Mouse (Mus musculus) kidney, embryonic 14.5 days (tissue): ENCODE measurements around the gene Ugt1a2. TPM values are rescaled to one million over a fixed set of nuclear protein-coding genes. Genes with fewer than 3 reads are reported as not detected.

Source experiments
- ATAC-seq: fragments of 200-750 bp; cut with Nextera tagmentation; 2 replicates; pipeline ENCODE4 v1.8.0; 2017; ENCODE audit warnings: moderate number of reproducible peaks, mild to moderate bottlenecking, moderate TSS enrichment, moderate library complexity; ENCODE audit not compliant: low FRiP score, low TSS enrichment
- H3K27ac ChIP-seq: fragments of 300-500 bp; sonication (generic); 2 replicates; pipeline ENCODE4 v1.5.1; 2014; ENCODE audit warnings: low read depth, mild to moderate bottlenecking, low read length, moderate library complexity, mixed read lengths
- H3K27me3 ChIP-seq: fragments of 300-500 bp; sonication (generic); 2 replicates; pipeline ENCODE4 v1.6.1; 2014; ENCODE audit warnings: mild to moderate bottlenecking, low read length; ENCODE audit not compliant: control insufficient read depth, insufficient read depth
- H3K36me3 ChIP-seq: fragments of 300-500 bp; sonication (generic); 2 replicates; pipeline ENCODE4 v1.6.1; 2014; ENCODE audit warnings: low read length, mixed read lengths; ENCODE audit not compliant: control insufficient read depth, insufficient read depth
- H3K4me1 ChIP-seq: fragments of 300-500 bp; sonication (generic); 2 replicates; pipeline ENCODE4 v1.6.1; 2014; ENCODE audit warnings: low read length, mixed read lengths; ENCODE audit not compliant: control insufficient read depth, insufficient read depth
- H3K4me2 ChIP-seq: fragments of 300-500 bp; sonication (generic); replicated peaks from 2 replicates; pipeline ENCODE4 v1.6.1; 2014; ENCODE audit warnings: low read depth, mild to moderate bottlenecking, low read length
- H3K4me3 ChIP-seq: fragments of 300-500 bp; sonication (generic); 2 replicates; pipeline ENCODE4 v1.5.1; 2014; ENCODE audit warnings: mild to moderate bottlenecking, low read length
- H3K9ac ChIP-seq: fragments of 300-500 bp; sonication (generic); 2 replicates; pipeline ENCODE4 v1.6.1; 2014; ENCODE audit warnings: low read depth, mild to moderate bottlenecking, low read length, moderate library complexity
- H3K9me3 ChIP-seq: fragments of 300-500 bp; sonication (generic); 2 replicates; pipeline ENCODE4 v1.6.1; 2016; ENCODE audit warnings: low read length; ENCODE audit not compliant: control insufficient read depth
- WGBS: fragments of 180-500 bp; shearing (Covaris S2); extraction: QIAGEN DNeasy Blood & Tissue Kit; methylation state at CpG from one replicate; pipeline ENCODE4 v1.1.7; 2014; 5-methylcytosine and 5-hydroxymethylcytosine counted together
- polyA plus RNA-seq: library from polyadenylated mRNA; unstranded; fragments of >200 nt; fragmentation: Nextera tagmentation; extraction: Ambion mirVana; gene quantifications from 2 replicates; pipeline ENCODE4 v1.2.1, GENCODE M21; 2014

The Ugt1a2 gene
- polyA plus RNA-seq, 1 experiment from 2014 or later, result 7.3 TPM

DNA sequence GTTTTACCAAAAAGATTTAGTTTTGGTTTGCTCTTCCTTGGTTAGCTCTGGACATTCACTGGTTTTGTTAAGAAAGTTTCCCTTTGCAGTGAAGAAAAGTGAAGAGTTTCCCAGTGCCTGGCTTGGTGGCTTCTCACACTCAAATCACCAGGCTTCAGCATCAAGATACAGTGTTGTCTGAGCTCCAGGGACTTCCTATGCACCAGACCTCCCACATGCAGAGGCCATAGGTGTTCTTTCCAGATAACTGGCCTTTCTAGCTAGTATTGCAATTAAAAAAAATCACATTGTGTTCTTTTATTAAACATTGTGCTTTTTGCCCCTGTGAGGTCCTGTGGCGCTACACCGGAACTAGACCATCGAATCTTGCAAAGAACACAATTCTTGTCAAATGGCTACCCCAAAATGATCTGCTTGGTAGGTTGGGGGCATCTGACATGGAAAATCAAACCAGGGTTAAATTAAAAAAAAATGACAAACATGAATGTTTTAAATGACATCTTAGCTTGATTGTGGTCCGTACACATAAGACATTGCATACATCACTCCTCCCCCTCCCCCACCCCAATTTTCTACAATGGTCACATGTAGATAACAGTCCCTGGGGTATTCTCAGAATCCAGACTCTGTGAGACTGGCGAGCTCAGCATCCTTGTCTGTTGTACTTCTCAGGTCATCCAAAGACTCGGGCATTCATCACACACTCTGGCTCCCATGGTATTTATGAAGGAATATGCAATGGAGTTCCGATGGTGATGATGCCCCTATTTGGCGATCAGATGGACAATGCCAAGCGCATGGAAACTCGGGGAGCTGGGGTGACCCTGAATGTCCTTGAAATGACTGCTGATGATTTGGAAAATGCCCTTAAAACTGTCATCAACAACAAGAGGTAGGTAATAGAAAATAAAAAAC is 15.3 kb downstream of the Ugt1a2 start:
- H3K4me1 ChIP-seq, result no peaks in the 10 kb centered on the region
- H3K27me3 ChIP-seq, result no peaks in the 10 kb centered on the region
- ATAC-seq, result no peak
- no peak overlapping the region for H3K9ac ChIP-seq
- H3K9me3 ChIP-seq, result peaks cover 60% of the 10 kb centered on the region
- H3K27ac ChIP-seq, result no peak overlapping the region
- H3K4me2 ChIP-seq, result no peak overlapping the region
- no peak overlapping the region for H3K4me3 ChIP-seq
- WGBS, result 73% methylated on average over 10 of the region's 10 CpGs
- no peaks in the 10 kb centered on the region for H3K36me3 ChIP-seq

DNA sequence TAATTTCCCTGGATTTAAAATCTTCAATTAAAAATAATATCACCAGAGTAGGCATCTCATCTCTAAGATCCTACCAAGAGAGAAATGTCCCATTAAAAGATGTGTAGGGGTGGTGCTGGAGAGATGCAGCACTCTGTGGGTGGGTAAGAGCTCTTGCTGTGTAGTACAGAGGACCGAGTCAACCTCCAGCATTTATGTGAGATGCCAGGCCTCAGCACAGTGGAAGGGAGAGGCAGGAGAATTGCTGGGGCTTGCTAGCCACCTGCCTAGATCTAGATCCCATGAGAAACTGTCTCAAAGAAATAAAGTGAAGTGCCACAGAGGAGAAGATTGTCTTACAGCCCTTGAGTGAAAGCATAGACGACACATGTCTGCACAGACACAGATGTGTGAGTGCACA is 16.1 kb downstream of the Ugt1a2 start:
- Histone ChIP-seq H3K36me3 (no peaks in the 10 kb centered on the region), H3K4me1 (no peaks in the 10 kb centered on the region), H3K9ac (no peak overlapping the region), H3K27me3 (no peaks in the 10 kb centered on the region), H3K9me3 (peaks cover 57% of the 10 kb centered on the region), H3K27ac (no peak overlapping the region), H3K4me2 (no peak overlapping the region), H3K4me3 (no peak overlapping the region)
- 60% methylated on average over 2 of the region's 2 CpGs for WGBS
- ATAC-seq, result no peak

- Histone ChIP-seq H3K4me1 (no peaks in the 10 kb centered on the region), H3K4me2 (no peak overlapping the region), H3K27ac (no peak overlapping the region), H3K9ac (no peak overlapping the region), H3K9me3 (peaks cover 53% of the 10 kb centered on the region), H3K27me3 (no peaks in the 10 kb centered on the region), H3K4me3 (no peak overlapping the region), H3K36me3 (no peaks in the 10 kb centered on the region)
- WGBS, result 59% methylated on average over 2 of the region's 2 CpGs
- no peak for ATAC-seq
These were observed 16.7 kb downstream of the Ugt1a2 start for GRCm38 (mm10) chr1:88217144-88217543.

DNA sequence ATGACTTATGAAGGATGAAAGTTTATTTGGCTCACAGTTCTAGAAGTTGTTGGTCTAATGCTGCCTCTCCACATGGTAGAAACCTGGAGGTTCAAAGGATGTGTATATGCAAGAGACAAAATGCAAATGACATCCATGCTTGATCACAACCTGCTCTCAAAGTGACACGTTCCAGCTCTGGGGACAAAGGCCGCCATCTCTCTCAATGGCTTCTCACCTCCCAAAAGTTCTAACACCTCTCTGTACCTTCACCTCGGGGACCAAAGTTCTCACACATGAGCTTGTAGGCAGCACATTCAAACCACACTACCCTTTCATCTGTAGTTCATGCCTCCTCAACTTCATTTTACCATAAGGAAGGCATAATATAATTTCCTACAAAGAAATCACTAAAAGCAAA is 17.2 kb downstream of the Ugt1a2 start:
- no peaks in the 10 kb centered on the region for H3K36me3 ChIP-seq
- no peaks in the 10 kb centered on the region for H3K27me3 ChIP-seq
- H3K9me3 ChIP-seq, result peaks cover 51% of the 10 kb centered on the region
- H3K4me3 ChIP-seq, result no peak overlapping the region
- WGBS, result 41% methylated on average over 3 of the region's 3 CpGs
- no peak overlapping the region for H3K27ac ChIP-seq
- H3K4me2 ChIP-seq, result no peak overlapping the region
- ATAC-seq, result no peak
- H3K9ac ChIP-seq, result no peak overlapping the region
- no peaks in the 10 kb centered on the region for H3K4me1 ChIP-seq

- no peak overlapping the region for H3K4me2 ChIP-seq
- H3K36me3 ChIP-seq, result no peaks in the 10 kb centered on the region
- H3K9me3 ChIP-seq, result peaks cover 46% of the 10 kb centered on the region
- no peaks in the 10 kb centered on the region for H3K4me1 ChIP-seq
- H3K27me3 ChIP-seq, result no peaks in the 10 kb centered on the region
- no peak overlapping the region for H3K9ac ChIP-seq
- no peak overlapping the region for H3K27ac ChIP-seq
- WGBS, result 75% methylated on average over 9 of the region's 9 CpGs
- H3K4me3 ChIP-seq, result no peak overlapping the region
- no peak for ATAC-seq
These were observed 17.6 kb downstream of the Ugt1a2 start for GRCm38 (mm10) chr1:88218051-88218450.

DNA sequence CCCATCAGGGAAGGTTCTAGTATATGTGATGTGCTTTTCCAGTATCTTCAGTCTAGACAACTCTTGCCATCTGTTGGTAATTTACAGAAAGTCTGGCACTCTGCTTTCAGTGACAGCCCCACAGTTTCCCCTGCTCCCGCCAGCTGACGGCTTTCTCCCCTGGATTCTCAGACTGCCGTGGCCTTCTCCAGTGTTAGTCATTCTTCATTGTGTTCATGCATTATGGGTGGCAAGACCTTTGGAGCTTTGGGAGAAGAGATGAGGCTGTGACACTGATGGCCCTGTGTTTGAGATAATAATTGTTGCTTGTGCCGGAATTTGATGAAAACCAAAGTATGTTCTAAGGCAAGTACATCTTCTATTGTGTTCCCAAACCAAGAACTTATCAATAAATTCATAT is 18.2 kb downstream of the Ugt1a2 start:
- H3K4me1 ChIP-seq, result no peaks in the 10 kb centered on the region
- no peaks in the 10 kb centered on the region for H3K27me3 ChIP-seq
- no peak overlapping the region for H3K27ac ChIP-seq
- no peak overlapping the region for H3K4me3 ChIP-seq
- H3K9ac ChIP-seq, result no peak overlapping the region
- WGBS, result 55% methylated on average over 4 of the region's 4 CpGs
- H3K4me2 ChIP-seq, result no peak overlapping the region
- no peak for ATAC-seq
- H3K36me3 ChIP-seq, result no peaks in the 10 kb centered on the region
- H3K9me3 ChIP-seq, result peaks cover 40% of the 10 kb centered on the region

- Histone ChIP-seq H3K9me3 (peaks cover 36% of the 10 kb centered on the region), H3K9ac (no peak overlapping the region), H3K27me3 (no peaks in the 10 kb centered on the region), H3K4me1 (no peaks in the 10 kb centered on the region), H3K36me3 (no peaks in the 10 kb centered on the region), H3K4me3 (no peak overlapping the region), H3K27ac (no peak overlapping the region), H3K4me2 (no peak overlapping the region)
- no peak for ATAC-seq
- WGBS, result 23% methylated on average over 1 of the region's 1 CpGs
These were observed 18.7 kb downstream of the Ugt1a2 start for GRCm38 (mm10) chr1:88219054-88219453.

DNA sequence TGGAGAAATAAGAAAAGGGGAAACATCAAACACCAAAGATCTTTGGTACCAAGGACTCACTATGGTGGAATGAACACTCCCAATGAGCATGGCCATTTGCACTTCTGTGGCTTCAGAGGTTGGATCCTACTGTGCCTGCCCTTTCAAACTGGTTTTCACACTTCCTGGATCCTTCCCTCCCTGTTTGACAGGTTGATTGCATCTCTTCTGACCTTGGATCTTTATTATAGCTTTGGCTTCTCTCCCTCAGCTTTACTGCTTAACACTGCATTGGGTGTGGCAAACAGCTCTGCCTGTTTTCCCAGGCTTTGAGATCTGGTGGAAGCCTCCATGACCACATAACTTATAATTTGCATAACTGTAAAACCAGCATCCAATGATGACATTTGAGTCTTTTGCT is 19.9 kb downstream of the Ugt1a2 start:
- Histone ChIP-seq H3K27ac (no peak overlapping the region), H3K27me3 (no peaks in the 10 kb centered on the region), H3K36me3 (no peaks in the 10 kb centered on the region), H3K9me3 (peaks cover 26% of the 10 kb centered on the region), H3K9ac (no peak overlapping the region), H3K4me2 (no peak overlapping the region), H3K4me3 (no peak overlapping the region), H3K4me1 (no peaks in the 10 kb centered on the region)
- no peak for ATAC-seq

DNA sequence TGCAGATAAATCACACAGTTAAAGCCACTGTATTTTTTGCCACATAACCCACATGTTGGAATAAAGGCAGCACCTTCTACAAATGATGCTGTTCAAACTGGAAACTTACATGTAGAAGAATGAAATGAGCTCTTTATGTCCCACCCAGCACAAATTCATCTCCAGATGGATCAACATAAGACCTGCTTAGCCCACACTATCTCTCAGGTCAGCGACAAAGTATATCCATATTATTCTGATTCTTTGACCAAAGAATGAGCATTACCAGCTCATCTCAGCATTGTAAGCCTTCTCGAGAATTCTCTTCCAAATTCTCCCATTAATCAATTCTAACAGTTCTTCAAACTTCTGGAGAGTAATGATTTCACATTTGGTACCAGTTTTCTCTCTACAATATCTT is 21.8 kb downstream of the Ugt1a2 start:
- Histone ChIP-seq H3K4me2 (no peak overlapping the region), H3K27me3 (no peaks in the 10 kb centered on the region), H3K27ac (no peak overlapping the region), H3K36me3 (no peaks in the 10 kb centered on the region), H3K9ac (no peak overlapping the region), H3K9me3 (peaks cover 28% of the 10 kb centered on the region), H3K4me3 (no peak overlapping the region), H3K4me1 (no peaks in the 10 kb centered on the region)
- 55% methylated on average over 2 of the region's 2 CpGs for WGBS
- ATAC-seq, result no peak
